Mouse (Mus musculus): ENCODE results near the gene Tjp2.

Tjp2 gene

DNA sequence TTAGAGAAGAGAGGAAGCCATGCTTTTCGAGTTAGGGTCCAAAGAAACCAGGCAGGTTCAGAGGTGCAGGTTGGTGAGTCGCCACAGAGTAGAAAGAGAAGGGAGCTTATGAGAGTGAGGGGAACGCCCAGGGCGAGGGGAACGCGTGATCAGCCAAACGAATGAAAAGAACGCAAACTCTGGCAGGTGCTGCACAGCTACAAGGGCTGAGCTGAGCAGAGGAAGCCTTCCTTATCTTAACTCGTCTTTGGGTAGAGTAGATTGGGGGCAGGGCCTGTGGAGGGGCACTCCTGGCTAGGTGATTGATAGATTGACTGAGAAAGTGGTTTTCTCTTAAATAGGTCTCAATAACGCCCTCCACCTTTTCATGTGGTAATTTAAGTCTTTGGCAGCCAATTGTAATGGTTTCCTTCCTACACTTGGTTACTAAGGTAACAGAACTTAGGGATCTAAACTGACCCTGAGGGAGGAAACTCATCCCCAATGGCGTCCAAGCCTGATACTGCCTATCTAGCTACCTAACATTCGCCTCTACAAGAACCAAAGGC, 160.4 kb downstream of the Tjp2 start:
- in situ Hi-C loops (cut with MboI; ENCODE audit: low sequenced_read_pairs) = no loop called here

GRCm38 (mm10) chr19:24063585-24063984, 161.2 kb downstream of the Tjp2 start:
- in situ Hi-C loops (cut with MboI; ENCODE audit: low sequenced_read_pairs) = no loop called here

GRCm38 (mm10) chr19:24058851-24059250, 166.0 kb downstream of the Tjp2 start:
- in situ Hi-C loops (cut with MboI; ENCODE audit: low sequenced_read_pairs) = no loop called here

DNA sequence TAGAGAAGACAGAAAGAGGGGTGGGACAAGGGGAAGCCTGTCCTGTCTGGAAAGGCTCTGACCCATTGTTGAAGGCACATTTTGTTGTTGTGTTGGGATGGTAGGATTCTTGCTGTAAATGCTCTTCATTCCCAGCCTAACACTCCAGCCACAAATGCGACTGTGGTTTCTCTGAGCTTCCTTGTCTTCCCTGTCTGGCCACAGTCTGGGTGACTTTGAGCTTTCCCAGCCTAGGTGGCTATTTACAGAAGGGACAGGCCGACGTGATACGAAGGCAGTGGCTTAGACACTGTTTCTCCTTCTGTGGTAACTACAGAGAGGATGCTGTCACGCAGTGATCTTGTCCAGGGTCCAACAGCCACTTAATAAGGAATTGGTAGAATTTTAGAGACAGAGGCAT, 166.8 kb downstream of the Tjp2 start:
- in situ Hi-C loops (cut with MboI; ENCODE audit: low sequenced_read_pairs) = no loop called here

DNA sequence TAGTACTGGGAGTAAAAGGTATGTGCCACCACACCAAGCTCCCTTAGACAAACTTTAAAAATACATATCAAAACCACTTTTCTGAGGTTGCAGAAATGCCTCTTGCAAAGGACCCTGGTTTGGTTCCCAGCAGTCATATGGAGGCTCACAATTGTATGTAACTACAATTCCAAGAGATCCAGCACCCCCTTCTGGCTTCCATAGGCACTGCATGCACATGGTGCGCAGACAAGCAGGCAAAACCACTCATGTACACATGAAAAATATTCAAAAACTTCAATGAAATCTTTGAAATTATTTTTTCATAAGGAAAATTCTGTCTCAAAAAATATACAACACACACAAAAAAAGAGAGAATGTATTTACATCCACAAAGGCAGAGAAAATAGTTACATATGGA, 167.9 kb downstream of the Tjp2 start:
- in situ Hi-C loops (cut with MboI; ENCODE audit: low sequenced_read_pairs) = no loop called here

- in situ Hi-C loops (cut with MboI; ENCODE audit: low sequenced_read_pairs) = no loop called here
Observed at GRCm38 (mm10) chr19:24054904-24055303, 169.9 kb downstream of the Tjp2 start.

GRCm38 (mm10) chr19:24054265-24054664, 170.6 kb downstream of the Tjp2 start:
- in situ Hi-C loops (cut with MboI; ENCODE audit: low sequenced_read_pairs) = no loop called here

DNA sequence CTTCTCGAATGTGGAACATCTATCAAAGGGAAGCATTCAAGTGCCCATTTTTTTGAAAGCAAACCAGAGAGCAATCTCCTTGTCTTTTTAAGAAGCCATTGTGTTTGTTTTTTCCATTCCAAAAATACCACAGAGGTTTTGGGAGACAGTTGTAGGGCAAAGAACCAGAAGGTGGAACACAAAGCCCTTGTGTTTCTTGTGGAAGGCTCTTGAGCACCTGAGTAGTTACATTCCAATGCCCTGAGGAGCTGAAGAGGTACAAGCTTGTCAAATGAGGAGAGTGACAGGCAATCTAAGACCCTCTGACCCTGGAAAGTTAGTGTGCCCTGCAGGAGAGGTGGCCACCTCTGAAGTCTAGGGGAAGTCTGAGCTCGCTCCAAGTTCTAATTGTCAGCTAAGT, 174.3 kb downstream of the Tjp2 start:
- in situ Hi-C loops (cut with MboI; ENCODE audit: low sequenced_read_pairs) = no loop called here

- in situ Hi-C loops (cut with MboI; ENCODE audit: low sequenced_read_pairs) = no loop called here
Observed at GRCm38 (mm10) chr19:24049329-24049728, 175.5 kb downstream of the Tjp2 start.

DNA sequence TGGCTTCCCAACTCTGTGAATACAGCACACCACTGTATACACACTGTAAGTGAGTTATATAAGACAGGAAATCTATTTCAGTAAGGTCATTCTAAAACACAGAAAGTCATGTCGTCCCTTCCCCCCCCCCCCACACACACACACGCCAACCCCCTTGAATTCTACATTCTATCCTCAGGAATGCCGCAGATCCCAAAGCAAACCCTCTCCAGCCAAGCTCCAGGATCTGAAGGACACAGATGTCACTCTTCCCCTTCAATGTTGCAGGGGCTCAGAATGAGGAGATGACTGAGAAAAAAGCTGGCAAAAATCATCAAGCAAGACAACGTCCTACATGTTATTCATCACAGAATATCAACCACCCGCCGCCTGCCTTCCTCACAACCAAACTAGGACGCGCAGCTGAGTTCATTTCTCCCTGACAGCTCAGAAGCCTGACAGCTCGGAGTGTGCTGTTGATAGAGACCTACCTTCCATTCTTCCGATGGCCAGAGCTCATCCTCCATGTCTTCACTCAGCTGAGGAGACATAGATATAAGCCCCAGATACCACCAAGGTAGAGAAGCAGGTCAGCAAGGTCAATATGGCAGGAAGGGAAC, 178.3 kb downstream of the Tjp2 start:
- in situ Hi-C loops (cut with MboI; ENCODE audit: low sequenced_read_pairs) = no loop called here
